Mouse (Mus musculus) liver (tissue): Measurements from ENCODE around the gene Rnf113a1.
"Not testable (repeated sequence)": the region's sequence is repeated elsewhere in the genome, so short reads cannot be mapped to it uniquely, and the experiment has no call there.

Source experiments
- DNase-seq: peaks from one replicate; pipeline ENCODE4 v3.0.0-alpha.2; 2020; ENCODE audit warnings: mixed read lengths

Rnf113a1 gene

GRCm38 (mm10) chrX:37191105-37191743 is at the start of gene Rnf113a1, which contains the start of gene Ndufa1:
Gene Rnf113a1 (plus strand): TSS chrX:37191245.
Gene Ndufa1 (minus strand): TSS chrX:37191163.
- DNase-seq, result peak; percentile 86

- DNase-seq, result no peak
Measured at GRCm38 (mm10) chrX:37141732-37142131, 49.3 kb upstream of the Rnf113a1 start.

GRCm38 (mm10) chrX:37144498-37144897 is 46.5 kb upstream of the Rnf113a1 start:
- not testable (repeated sequence) for DNase-seq

- peak; percentile 38 for DNase-seq
Measured at GRCm38 (mm10) chrX:37144954-37145353, 46.1 kb upstream of the Rnf113a1 start.

- DNase-seq, result no peak
Measured at GRCm38 (mm10) chrX:37157839-37158238, 33.2 kb upstream of the Rnf113a1 start.

- DNase-seq, result no peak
Measured at GRCm38 (mm10) chrX:37161169-37161568, 29.9 kb upstream of the Rnf113a1 start.

GRCm38 (mm10) chrX:37163115-37163514 is 27.9 kb upstream of the Rnf113a1 start:
- DNase-seq, result no peak

GRCm38 (mm10) chrX:37167085-37167484 is 24.0 kb upstream of the Rnf113a1 start:
- peak; percentile 37 for DNase-seq

- DNase-seq, result no peak
Measured at GRCm38 (mm10) chrX:37168742-37169141, 22.3 kb upstream of the Rnf113a1 start, which contains the start of gene Akap14. Gene Akap14 (minus strand): TSS chrX:37168842.

- not testable (repeated sequence) for DNase-seq
Measured at GRCm38 (mm10) chrX:37184401-37184800, 6.6 kb upstream of the Rnf113a1 start.

- no peak for DNase-seq
Measured at GRCm38 (mm10) chrX:37190755-37191104, 315 bp upstream of the Rnf113a1 start.

GRCm38 (mm10) chrX:37191744-37192379 is 817 bp downstream of the Rnf113a1 start:
- peak; percentile 7 for DNase-seq

- no peak for DNase-seq
Measured at GRCm38 (mm10) chrX:37198676-37199075, 7.6 kb downstream of the Rnf113a1 start.

- DNase-seq, result no peak
Measured at GRCm38 (mm10) chrX:37210941-37211340, 19.9 kb downstream of the Rnf113a1 start, which contains the start of gene Gm9. Gene Gm9 (minus strand): TSS chrX:37211041.

- not testable (repeated sequence) for DNase-seq
Measured at GRCm38 (mm10) chrX:37222158-37222557, 31.1 kb downstream of the Rnf113a1 start, which contains the start of gene Rhox1. Gene Rhox1 (minus strand): TSS chrX:37222258.
